Mouse (Mus musculus): ENCODE measurements around the gene Grk6. TPM values are rescaled to one million over a fixed set of nuclear protein-coding genes. Genes with fewer than 3 reads are reported as not detected.

Grk6 gene
- total and polyA plus RNA-seq, 3 experiments, result 83.2 to 96.7 TPM; not detected in 1

GRCm38 (mm10) chr13:55399300-55400038, 45.4 kb upstream of the Grk6 start:
- H3K36me3 ChIP-seq (ENCODE audit: control insufficient read depth in 1 of 2, insufficient read depth in 2 of 2, low read length in 2 of 2), result no peaks in the 10 kb centered on the region
- H3K9me3 ChIP-seq (replicated peaks; ENCODE audit: insufficient read depth, low read length), result no peaks in the 10 kb centered on the region
- no peak for DNase-seq (ENCODE audit: low read depth, low spot score)
- H3K4me1 ChIP-seq (ENCODE audit: control insufficient read depth in 1 of 2, insufficient read depth in 2 of 2, low read length in 2 of 2), result no peaks in the 10 kb centered on the region
- no peak overlapping the region for H3K27ac ChIP-seq (ENCODE audit: control insufficient read depth, low read depth, low read length)
- TF ChIP-seq MAX (IDR thresholded peaks at IDR 0.05; ENCODE audit: low read length) (no peak), E2F4 (IDR thresholded peaks at IDR 0.05; ENCODE audit: borderline replicate concordance, low read depth, low read length) (no peak), MYB (IDR thresholded peaks at IDR 0.05; ENCODE audit: low read depth, low read length) (no peak), EP300 (IDR thresholded peaks at IDR 0.05; ENCODE audit: low read depth in 1 of 2, low read length in 2 of 2) (no peak), USF2 (IDR thresholded peaks at IDR 0.05; ENCODE audit: borderline replicate concordance in 1 of 2, insufficient read depth in 1 of 2, low read depth in 1 of 2, low read length in 2 of 2) (no peak), UBTF (IDR thresholded peaks at IDR 0.05; ENCODE audit: borderline replicate concordance, insufficient read depth, low read depth, low read length) (no peak), SIN3A (IDR thresholded peaks at IDR 0.05; ENCODE audit: low read length) (no peak), GATA1 (IDR thresholded peaks at IDR 0.05; ENCODE audit: low read depth, low read length) (no peak), ZKSCAN1 (IDR thresholded peaks at IDR 0.05; ENCODE audit: low read depth, low read length) (no peak), HCFC1 (IDR thresholded peaks at IDR 0.05; ENCODE audit: low read depth, low read length) (no peak), ZNF384 (IDR thresholded peaks at IDR 0.05; ENCODE audit: low read depth, low read length) (no peak), RAD21 (IDR thresholded peaks at IDR 0.05; ENCODE audit: low read depth, low read length) (no peak), USF1 (IDR thresholded peaks at IDR 0.05; ENCODE audit: low read depth, low read length) (no peak), NELFE (IDR thresholded peaks at IDR 0.05; ENCODE audit: low read depth, low read length) (no peak), RCOR1 (IDR thresholded peaks at IDR 0.05; ENCODE audit: low read depth, low read length) (no peak), ELF1 (IDR thresholded peaks at IDR 0.05; ENCODE audit: low read depth, low read length) (no peak), CHD2 (IDR thresholded peaks at IDR 0.05; ENCODE audit: low read length) (no peak), BHLHE40 (IDR thresholded peaks at IDR 0.05; ENCODE audit: borderline replicate concordance, low read depth, low read length) (no peak), ETS1 (IDR thresholded peaks at IDR 0.05; ENCODE audit: low read depth, low read length) (no peak), MEF2A (IDR thresholded peaks at IDR 0.05; ENCODE audit: extremely low read depth, insufficient replicate concordance, low read depth, low read length, poor library complexity, severe bottlenecking) (no peak)
- H3K4me3 ChIP-seq (ENCODE audit: control insufficient read depth in 1 of 2, insufficient read depth in 1 of 2, low read depth in 2 of 2, low read length in 2 of 2), result no peak overlapping the region
- H3K9ac ChIP-seq (ENCODE audit: control insufficient read depth, low read depth, low read length, poor library complexity, severe bottlenecking), result no peak overlapping the region
- H3K27me3 ChIP-seq (ENCODE audit: control insufficient read depth in 1 of 2, insufficient read depth in 2 of 2, low read length in 2 of 2), result peaks cover 2 to 11% of the 10 kb centered on the region in 2 experiments; a peak in 3 of 4 replicates
- no peaks in the 10 kb centered on the region for H3K79me2 ChIP-seq (ENCODE audit: control insufficient read depth, insufficient read depth, low read length, poor library complexity)
